Mouse (Mus musculus) naive thymus-derived CD4-positive, alpha-beta T cell, adult 2 months (primary cell): ENCODE results near the gene Wdr38.

Source experiments
- DNase-seq: peaks from one replicate; pipeline ENCODE4 v3.0.0-alpha.2; 2011; ENCODE audit warnings: low read depth

Gene Wdr38

GRCm38 (mm10) chr2:38997386-38998374 is at the start of gene Wdr38:
Gene Wdr38 (plus strand): TSS chr2:38997476.
- DNase-seq: peak; percentile 92

- DNase-seq: no peak
These were observed 49.7 kb upstream of the Wdr38 start for GRCm38 (mm10) chr2:38947566-38947965.

GRCm38 (mm10) chr2:38950281-38950719 is 47.0 kb upstream of the Wdr38 start:
- no peak for DNase-seq

GRCm38 (mm10) chr2:38953152-38953883 is 44.0 kb upstream of the Wdr38 start:
- DNase-seq: no peak

GRCm38 (mm10) chr2:38956062-38956461 is 41.2 kb upstream of the Wdr38 start:
- no peak for DNase-seq

GRCm38 (mm10) chr2:38957671-38958223 is 39.5 kb upstream of the Wdr38 start:
- no peak for DNase-seq

- no peak for DNase-seq
These were observed 33.1 kb upstream of the Wdr38 start for GRCm38 (mm10) chr2:38964198-38964597.

- DNase-seq: no peak
These were observed 27.6 kb upstream of the Wdr38 start for GRCm38 (mm10) chr2:38969650-38970049.

GRCm38 (mm10) chr2:38970057-38970456 is 27.2 kb upstream of the Wdr38 start:
- no peak for DNase-seq

- no peak for DNase-seq
These were observed 24.1 kb upstream of the Wdr38 start for GRCm38 (mm10) chr2:38973223-38973622.

GRCm38 (mm10) chr2:38973701-38974100 is 23.6 kb upstream of the Wdr38 start:
- DNase-seq: no peak

- no peak for DNase-seq
These were observed 23.1 kb upstream of the Wdr38 start for GRCm38 (mm10) chr2:38974171-38974570.

- no peak for DNase-seq
These were observed 22.1 kb upstream of the Wdr38 start for GRCm38 (mm10) chr2:38975181-38975580.

- no peak for DNase-seq
These were observed 21.1 kb upstream of the Wdr38 start for GRCm38 (mm10) chr2:38975941-38976805.

GRCm38 (mm10) chr2:38977837-38978236 is 19.4 kb upstream of the Wdr38 start:
- no peak for DNase-seq

GRCm38 (mm10) chr2:38983456-38983855 is 13.8 kb upstream of the Wdr38 start:
- DNase-seq: no peak

GRCm38 (mm10) chr2:38986580-38986979 is 10.7 kb upstream of the Wdr38 start:
- no peak for DNase-seq

- DNase-seq: peak; percentile 13
These were observed 9.9 kb upstream of the Wdr38 start for GRCm38 (mm10) chr2:38987371-38987770.

- peak; percentile 76 for DNase-seq
These were observed 9.3 kb upstream of the Wdr38 start for GRCm38 (mm10) chr2:38987803-38988510.

- no peak for DNase-seq
These were observed 8.3 kb upstream of the Wdr38 start for GRCm38 (mm10) chr2:38988929-38989328.

GRCm38 (mm10) chr2:38992004-38992403 is 5.3 kb upstream of the Wdr38 start:
- no peak for DNase-seq
